Mouse (Mus musculus): ENCODE measurements around the gene Gucy2d.

GRCm38 (mm10) chr7:98419366-98419765 is 20.9 kb upstream of the Gucy2d start:
- TF ChIP-seq CTCF (IDR thresholded peaks at IDR 0.05; ENCODE audit: low read depth, low read length) (no peak), GATA2 (IDR thresholded peaks at IDR 0.05; ENCODE audit: borderline replicate concordance, low read depth, low read length) (no peak), TAL1 (conservative IDR thresholded peaks at IDR 0.05; ENCODE audit: low read depth, low read length) (no peak), POLR2AphosphoS5 (IDR thresholded peaks at IDR 0.05; ENCODE audit: insufficient replicate concordance, low read depth, low read length) (no peak)
